Mouse (Mus musculus) cerebellum, adult 2 months (tissue): ENCODE measurements around the gene Zfp11. TPM values are rescaled to one million over a fixed set of nuclear protein-coding genes. Genes with fewer than 3 reads are reported as not detected.
"Not testable (repeated sequence)": the region's sequence is repeated elsewhere in the genome, so short reads cannot be mapped to it uniquely, and the experiment has no call there.

Experiments
- DNase-seq, 2 experiments: peaks; one replicate each; pipeline ENCODE4 v3.0.0; 2021
- H3K27ac ChIP-seq: fragments of 200-500 bp; 2 replicates; pipeline ENCODE4 v1.5.1; 2012; ENCODE audit warnings: low read length, control low read depth, inconsistent platforms; ENCODE audit not compliant: insufficient read depth
- H3K27me3 ChIP-seq: fragments of 200-500 bp; 2 replicates; pipeline ENCODE4 v1.6.1; 2012; ENCODE audit warnings: inconsistent platforms, mild to moderate bottlenecking, low read length, moderate library complexity; ENCODE audit not compliant: control insufficient read depth, insufficient read depth
- H3K4me1 ChIP-seq: fragments of 200-500 bp; 2 replicates; pipeline ENCODE4 v1.6.1; 2011; ENCODE audit warnings: low read length; ENCODE audit not compliant: control insufficient read depth, insufficient read depth
- H3K4me3 ChIP-seq: fragments of 200-500 bp; replicated peaks from 2 replicates; pipeline ENCODE3; 2011; ENCODE audit warnings: mild to moderate bottlenecking, low read depth, low read length, control low read depth; ENCODE audit not compliant: insufficient read depth
- CTCF ChIP-seq: fragments of 200-500 bp; IDR thresholded peaks from 2 replicates; pipeline ENCODE4 v1.5.1; 2011; ENCODE audit warnings: low read depth, mild to moderate bottlenecking, control low read depth, low read length, moderate library complexity, borderline replicate concordance; ENCODE audit not compliant: insufficient read depth
- POLR2A ChIP-seq: fragments of 200-500 bp; IDR thresholded peaks from 2 replicates; pipeline ENCODE4 v1.6.1; 2011; ENCODE audit warnings: low read length, control low read depth, borderline replicate concordance; ENCODE audit not compliant: insufficient read depth
- WGBS: fragments of 180-500 bp; shearing (Covaris S2); methylation state at CpG from one replicate; pipeline ENCODE4 v1.1.7; 2018; 5-methylcytosine and 5-hydroxymethylcytosine counted together
- polyA plus RNA-seq: library from polyadenylated mRNA; depleted of rRNA; stranded (reverse); fragments of >200 nt; gene quantifications from 2 replicates; pipeline ENCODE4 v1.2.3, GENCODE M21; 2012; rRNA removed

Zfp11 gene
- polyA plus RNA-seq, 1 experiment, result 5.0 TPM

DNA sequence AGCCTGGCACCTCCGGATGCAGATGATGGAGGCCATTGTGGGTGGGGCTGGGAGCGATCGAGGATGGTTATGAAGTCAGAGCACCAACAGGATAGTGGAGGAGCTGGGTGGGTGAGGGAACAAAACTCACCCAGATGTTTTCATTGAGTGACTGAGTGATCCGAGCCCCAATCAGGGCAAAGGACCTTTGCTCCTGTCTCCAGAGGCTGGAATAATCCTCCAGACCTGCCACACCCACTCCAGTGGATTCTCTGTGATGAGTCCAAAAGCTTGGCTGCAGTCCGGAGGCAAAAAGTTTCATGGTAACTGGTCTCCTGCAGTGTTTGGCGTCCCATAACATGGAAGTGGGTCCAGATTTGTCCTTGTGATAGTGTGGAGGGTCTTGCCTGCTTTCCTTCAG lies 43.8 kb downstream of the Zfp11 start:
- H3K4me3 ChIP-seq, result no peak overlapping the region
- no peak for DNase-seq
- H3K4me1 ChIP-seq, result no peaks in the 10 kb centered on the region
- no peaks in the 10 kb centered on the region for H3K27me3 ChIP-seq
- no peak overlapping the region for H3K27ac ChIP-seq
- WGBS, result 69% methylated on average over 6 of the region's 6 CpGs
- TF ChIP-seq POLR2A (no peak), CTCF (no peak)

DNA sequence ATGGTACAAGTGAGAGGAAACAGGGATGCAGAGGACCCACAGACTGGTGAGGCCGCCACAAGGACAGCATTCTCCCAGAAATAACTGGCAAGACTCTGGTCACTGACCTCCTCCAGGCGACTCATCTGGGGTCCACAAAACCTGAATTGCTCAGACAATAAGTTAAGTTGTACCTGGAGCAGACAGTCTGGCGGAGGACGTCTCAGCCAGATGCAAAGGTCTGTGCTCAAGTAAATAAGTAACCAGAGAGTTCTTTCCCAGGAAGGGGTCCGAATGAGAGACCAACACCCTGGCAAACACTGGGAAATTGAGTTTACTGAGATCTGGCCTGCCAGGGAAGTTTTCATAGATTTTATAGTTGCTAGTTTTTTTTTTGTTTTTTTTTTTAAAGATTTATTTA lies 48.5 kb downstream of the Zfp11 start:
- Histone ChIP-seq H3K4me3 (no peak overlapping the region), H3K27ac (no peak overlapping the region), H3K4me1 (no peaks in the 10 kb centered on the region), H3K27me3 (no peaks in the 10 kb centered on the region)
- TF ChIP-seq CTCF (no peak), POLR2A (no peak)
- no peak for DNase-seq
- 86% methylated on average over 5 of the region's 5 CpGs for WGBS

DNA sequence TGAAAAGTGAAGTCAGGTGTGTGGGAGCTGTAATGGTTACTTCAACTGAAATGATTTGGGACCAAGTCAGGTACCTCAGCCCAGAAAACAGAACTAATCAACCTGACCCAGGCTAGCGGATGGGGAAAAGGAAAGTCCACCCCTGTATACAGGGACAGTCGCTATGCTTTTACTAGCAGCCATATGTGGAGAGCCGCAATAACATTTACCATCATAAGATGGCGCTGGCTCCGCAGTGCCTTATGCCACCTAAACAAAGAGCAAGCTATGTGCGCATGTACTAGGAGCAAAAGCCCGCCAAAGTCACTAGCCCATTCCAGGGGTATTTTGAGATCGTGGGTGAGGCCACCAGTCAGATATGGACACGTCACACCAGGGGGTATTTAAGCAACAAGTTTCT lies 49.3 kb downstream of the Zfp11 start:
- WGBS, result 66% methylated on average over 9 of the region's 9 CpGs
- H3K27ac ChIP-seq, result not testable (repeated sequence)

DNA sequence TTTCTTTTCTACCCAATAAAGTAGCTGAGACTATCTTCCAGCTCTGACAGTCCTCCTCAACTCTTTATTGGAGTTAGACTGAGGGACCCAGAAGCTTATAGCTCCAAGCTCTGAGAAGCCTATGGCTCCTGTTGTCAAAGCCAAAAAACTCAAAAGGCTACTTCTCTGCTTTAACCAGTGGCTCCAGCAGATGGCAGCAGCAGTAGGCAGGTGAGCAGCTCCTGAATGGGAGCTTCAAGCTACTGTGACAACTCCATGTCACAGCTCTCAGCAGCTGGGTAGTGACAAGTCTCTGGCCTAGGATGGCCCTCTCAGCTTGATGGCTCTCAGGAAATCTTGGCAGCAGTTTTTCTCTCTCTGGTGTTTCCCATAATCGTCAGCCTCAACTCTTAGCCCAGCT lies 58.8 kb downstream of the Zfp11 start:
- TF ChIP-seq POLR2A (no peak), CTCF (peak; percentile 65; the same call in 1 of the 2 replicates)
- peak; percentile 65 to 69 for DNase-seq
- H3K4me3 ChIP-seq, result no peak overlapping the region
- H3K27me3 ChIP-seq, result no peaks in the 10 kb centered on the region
- H3K27ac ChIP-seq, result no peak overlapping the region
- no peaks in the 10 kb centered on the region for H3K4me1 ChIP-seq
- 0% methylated on average over 1 of the region's 1 CpGs for WGBS

More for the DNA sequence above, 49.3 kb downstream of the Zfp11 start:
- H3K4me1 ChIP-seq, DNase-seq, H3K4me3 ChIP-seq, H3K27me3 ChIP-seq: not testable (repeated sequence)

DNA sequence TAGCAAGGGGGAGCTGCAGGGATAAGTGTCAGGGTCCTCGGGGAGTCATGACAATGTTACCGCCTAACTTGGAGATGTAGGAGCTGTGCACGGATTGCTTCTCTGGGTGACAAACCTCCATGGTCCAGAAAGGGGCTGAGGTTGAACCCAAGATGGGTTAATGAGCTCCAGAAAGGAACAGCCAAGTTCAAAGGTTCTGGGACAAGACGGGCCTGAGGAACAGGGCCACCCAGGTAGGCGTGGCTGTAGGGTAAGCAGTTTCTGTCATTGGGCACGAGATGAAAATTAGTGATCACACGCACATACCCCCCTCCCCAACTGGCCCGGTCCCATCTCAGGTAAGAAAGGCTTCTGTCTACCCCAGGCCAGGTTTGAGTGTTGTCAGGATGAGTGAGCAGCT lies 62.4 kb downstream of the Zfp11 start:
- WGBS, result 78% methylated on average over 8 of the region's 8 CpGs
- no peaks in the 10 kb centered on the region for H3K27me3 ChIP-seq
- TF ChIP-seq POLR2A (no peak), CTCF (no peak)

More for the DNA sequence above, 62.4 kb downstream of the Zfp11 start:
- no peak for DNase-seq
- Histone ChIP-seq H3K4me3 (no peak overlapping the region), H3K4me1 (no peaks in the 10 kb centered on the region), H3K27ac (no peak overlapping the region)

Other genes with a start within 250 kb of the Zfp11 start
- gene Sfswap, start 168.9 kb downstream of the Zfp11 start, polyA plus RNA-seq, result 191 and 194 TPM in 2 replicates
- 22.8 and 25.2 TPM in 2 replicates for gene Mmp17, start 85.9 kb downstream of the Zfp11 start, polyA plus RNA-seq
- not detected in 2 replicates for gene Sept14, start 38.4 kb upstream of the Zfp11 start, polyA plus RNA-seq
- gene Mrps17, start 45.4 kb upstream of the Zfp11 start, polyA plus RNA-seq, result 90.6 and 97.4 TPM in 2 replicates
- gene Nipsnap2, start 55.0 kb upstream of the Zfp11 start, polyA plus RNA-seq, result 137 and 157 TPM in 2 replicates
- gene Psph, start 117.3 kb upstream of the Zfp11 start, polyA plus RNA-seq, result 23.4 and 27.3 TPM in 2 replicates
- 16.2 and 17.3 TPM in 2 replicates for gene Sumf2, start 176.9 kb upstream of the Zfp11 start, polyA plus RNA-seq
- 797 and 866 TPM in 2 replicates for gene Chchd2, start 217.4 kb upstream of the Zfp11 start, polyA plus RNA-seq
- gene Zbed5, start 225.6 kb upstream of the Zfp11 start, polyA plus RNA-seq, result 3.3 and 3.9 TPM in 2 replicates
- 30.5 and 34.8 TPM in 2 replicates for gene Phkg1, start 228.4 kb upstream of the Zfp11 start, polyA plus RNA-seq
- 3.4 and 3.9 TPM in 2 replicates for gene Nupr1l, start 238.4 kb upstream of the Zfp11 start, polyA plus RNA-seq